Mouse (Mus musculus) lung, postnatal 0 days (tissue): ENCODE data around the gene Atp6v1e1. TPM values are rescaled to one million over a fixed set of nuclear protein-coding genes. Genes with fewer than 3 reads are reported as not detected.

ENCODE experiments used
- ATAC-seq: fragments of 200-750 bp; cut with Nextera tagmentation; 2 replicates; pipeline ENCODE4 v1.8.0; 2017; ENCODE audit warnings: moderate library complexity
- DNase-seq: peaks from one replicate; pipeline ENCODE4 v3.0.0-alpha.2; 2016; ENCODE audit warnings: low spot score
- H3K27ac ChIP-seq: fragments of 300-500 bp; sonication (generic); 2 replicates; pipeline ENCODE4 v1.5.1; 2014; ENCODE audit warnings: antibody characterized with exemption, mild to moderate bottlenecking, low read length, mixed read lengths
- H3K27me3 ChIP-seq: fragments of 300-500 bp; sonication (generic); replicated peaks from 2 replicates; pipeline ENCODE4 v1.6.1; 2014; ENCODE audit warnings: low read length, mixed read lengths; ENCODE audit not compliant: insufficient read depth
- H3K36me3 ChIP-seq: fragments of 300-500 bp; sonication (generic); 2 replicates; pipeline ENCODE4 v1.6.1; 2014; ENCODE audit warnings: low read length, mixed read lengths; ENCODE audit not compliant: insufficient read depth
- H3K4me1 ChIP-seq: fragments of 300-500 bp; sonication (generic); 2 replicates; pipeline ENCODE4 v1.6.1; 2014; ENCODE audit warnings: antibody characterized with exemption, low read depth, low read length, mixed read lengths; ENCODE audit not compliant: insufficient read depth
- H3K4me2 ChIP-seq: fragments of 300-500 bp; sonication (generic); replicated peaks from 2 replicates; pipeline ENCODE4 v1.6.1; 2014; ENCODE audit warnings: low read depth, mild to moderate bottlenecking, low read length, moderate library complexity, mixed read lengths
- H3K4me3 ChIP-seq: fragments of 300-500 bp; sonication (generic); 2 replicates; pipeline ENCODE4 v1.5.1; 2014; ENCODE audit warnings: low read depth, low read length
- H3K9ac ChIP-seq: fragments of 300-500 bp; sonication (generic); replicated peaks from 2 replicates; pipeline ENCODE4 v1.6.1; 2014; ENCODE audit warnings: low read depth, mild to moderate bottlenecking
- H3K9me3 ChIP-seq: fragments of 300-500 bp; sonication (generic); 2 replicates; pipeline ENCODE4 v1.6.1; 2016; ENCODE audit warnings: low read length, mixed read lengths
- CTCF ChIP-seq: IDR thresholded peaks from 2 replicates; pipeline ENCODE4 v1.5.1; 2016; ENCODE audit warnings: antibody characterized with exemption, mild to moderate bottlenecking
- EP300 ChIP-seq: IDR thresholded peaks from 2 replicates; pipeline ENCODE4 v1.6.1; 2016; ENCODE audit warnings: antibody characterized with exemption, mild to moderate bottlenecking, control low read depth
- WGBS: fragments of 180-500 bp; shearing (Covaris S2); extraction: QIAGEN DNeasy Blood & Tissue Kit; methylation state at CpG from one replicate; pipeline ENCODE4 v1.1.7; 2014; 5-methylcytosine and 5-hydroxymethylcytosine counted together
- polyA plus RNA-seq: library from polyadenylated mRNA; unstranded; fragments of >200 nt; fragmentation: Nextera tagmentation; extraction: Ambion mirVana; gene quantifications from 2 replicates; pipeline ENCODE4 v1.2.1, GENCODE M21; 2015

Gene Atp6v1e1
- polyA plus RNA-seq, 1 experiment from 2014 or later: 187 TPM

GRCm38 (mm10) chr6:120784351-120784750 is 38.2 kb downstream of the Atp6v1e1 start:
- ATAC-seq: no peak

GRCm38 (mm10) chr6:120782948-120783347 is 39.6 kb downstream of the Atp6v1e1 start:
- Histone ChIP-seq H3K4me1 (no peaks in the 10 kb centered on the region), H3K36me3 (no peaks in the 10 kb centered on the region), H3K9me3 (no peaks in the 10 kb centered on the region), H3K4me2 (no peak overlapping the region), H3K27me3 (no peaks in the 10 kb centered on the region), H3K9ac (no peak overlapping the region), H3K27ac (no peak overlapping the region), H3K4me3 (no peak overlapping the region)
- no peak for ATAC-seq
- no peak for TF ChIP-seq CTCF
- TF ChIP-seq EP300: no peak
- DNase-seq: no peak
- 89% methylated on average over 2 of the region's 2 CpGs for WGBS

More at GRCm38 (mm10) chr6:120784351-120784750, 38.2 kb downstream of the Atp6v1e1 start:
- TF ChIP-seq EP300: no peak
- no peak for TF ChIP-seq CTCF
- Histone ChIP-seq H3K4me3 (no peak overlapping the region), H3K36me3 (no peaks in the 10 kb centered on the region), H3K27ac (no peak overlapping the region), H3K9ac (no peak overlapping the region), H3K4me2 (no peak overlapping the region), H3K9me3 (no peaks in the 10 kb centered on the region), H3K4me1 (no peaks in the 10 kb centered on the region), H3K27me3 (no peaks in the 10 kb centered on the region)
- no peak for DNase-seq
- WGBS: 66% methylated on average over 7 of the region's 7 CpGs

GRCm38 (mm10) chr6:120778226-120778625 is 44.4 kb downstream of the Atp6v1e1 start:
- H3K4me3 ChIP-seq: no peak overlapping the region
- H3K4me1 ChIP-seq: no peaks in the 10 kb centered on the region
- H3K27me3 ChIP-seq: no peaks in the 10 kb centered on the region
- no peaks in the 10 kb centered on the region for H3K9me3 ChIP-seq
- H3K27ac ChIP-seq: no peak overlapping the region
- 48% methylated on average over 3 of the region's 3 CpGs for WGBS
- H3K36me3 ChIP-seq: no peaks in the 10 kb centered on the region
- peak; percentile 60 for ATAC-seq
- H3K9ac ChIP-seq: no peak overlapping the region
- peak; percentile 41 for DNase-seq
- TF ChIP-seq CTCF: no peak
- no peak overlapping the region for H3K4me2 ChIP-seq

GRCm38 (mm10) chr6:120777533-120777932 is 45.1 kb downstream of the Atp6v1e1 start:
- H3K36me3 ChIP-seq: no peaks in the 10 kb centered on the region
- DNase-seq (no peak), ATAC-seq (peak; percentile 22; the same call in 1 of the 2 replicates)
- no peak overlapping the region for H3K9ac ChIP-seq
- no peaks in the 10 kb centered on the region for H3K27me3 ChIP-seq
- H3K4me2 ChIP-seq: no peak overlapping the region
- TF ChIP-seq EP300 (no peak), CTCF (no peak)
- H3K4me3 ChIP-seq: no peak overlapping the region
- H3K27ac ChIP-seq: no peak overlapping the region
- H3K9me3 ChIP-seq: no peaks in the 10 kb centered on the region
- H3K4me1 ChIP-seq: no peaks in the 10 kb centered on the region
- WGBS: 61% methylated on average over 9 of the region's 9 CpGs

- no peak overlapping the region for H3K4me2 ChIP-seq
- no peak overlapping the region for H3K4me3 ChIP-seq
- H3K36me3 ChIP-seq: no peaks in the 10 kb centered on the region
- ATAC-seq (no peak), DNase-seq (no peak)
- no peak for TF ChIP-seq CTCF
- TF ChIP-seq EP300: no peak
- no peak overlapping the region for H3K9ac ChIP-seq
- no peaks in the 10 kb centered on the region for H3K4me1 ChIP-seq
- no peak overlapping the region for H3K27ac ChIP-seq
- no peaks in the 10 kb centered on the region for H3K9me3 ChIP-seq
- 93% methylated on average over 3 of the region's 3 CpGs for WGBS
- no peaks in the 10 kb centered on the region for H3K27me3 ChIP-seq
Measured at GRCm38 (mm10) chr6:120776286-120776685, 46.3 kb downstream of the Atp6v1e1 start.

- DNase-seq: no peak
- Histone ChIP-seq H3K4me1 (no peaks in the 10 kb centered on the region), H3K4me3 (no peak overlapping the region), H3K9me3 (no peaks in the 10 kb centered on the region), H3K9ac (no peak overlapping the region), H3K27ac (no peak overlapping the region), H3K4me2 (no peak overlapping the region), H3K36me3 (no peaks in the 10 kb centered on the region), H3K27me3 (no peaks in the 10 kb centered on the region)
- 81% methylated on average over 6 of the region's 6 CpGs for WGBS
- no peak for ATAC-seq
- TF ChIP-seq EP300 (no peak), CTCF (no peak)
Measured at GRCm38 (mm10) chr6:120773763-120774162, 48.8 kb downstream of the Atp6v1e1 start.

- H3K4me2 ChIP-seq: no peak within 1 kb of the TSS
- DNase-seq: no peak
- no peak for ATAC-seq
- H3K36me3 ChIP-seq: no peaks in the 10 kb centered on the region
- H3K27ac ChIP-seq: 0 out of 2 replicates have a peak within 1 kb of the TSS, but pooled peaks have one; percentile 1
- H3K27me3 ChIP-seq: no peaks in the 10 kb centered on the region
- no peaks in the 10 kb centered on the region for H3K9me3 ChIP-seq
- no peak for TF ChIP-seq CTCF
- no peak for TF ChIP-seq EP300
- no peaks in the 10 kb centered on the region for H3K4me1 ChIP-seq
- H3K9ac ChIP-seq: no peak within 1 kb of the TSS
- H3K4me3 ChIP-seq: no peak within 1 kb of the TSS
- 63% methylated on average over 5 of the region's 5 CpGs for WGBS
Measured at GRCm38 (mm10) chr6:120773149-120773628, 49.4 kb downstream of the Atp6v1e1 start, which contains the start of gene Slc25a18. TSS of gene Slc25a18 (plus strand) at chr6:120773578.
